Mouse (Mus musculus) liver, adult 2 months (tissue): Measurements from ENCODE around the gene BC067074.

Experiments
- CTCF ChIP-seq: fragments of 200-500 bp; IDR thresholded peaks from 2 replicates; pipeline ENCODE4 v1.5.1; 2011; ENCODE audit warnings: low read depth, low read length, control low read depth
- POLR2A ChIP-seq: fragments of 200-500 bp; IDR thresholded peaks from 2 replicates; pipeline ENCODE4 v1.6.1; 2011; ENCODE audit warnings: low read length, control low read depth; ENCODE audit not compliant: insufficient read depth; ENCODE audit errors: extremely low read depth

GRCm38 (mm10) chr13:113378980-113379410 is 86.0 kb downstream of the BC067074 start:
- no peak for TF ChIP-seq CTCF
- no peak for TF ChIP-seq POLR2A
